Mouse (Mus musculus) forebrain, embryonic 11.5 days (tissue): ENCODE results near the gene Il1b. TPM values are rescaled to one million over a fixed set of nuclear protein-coding genes. Genes with fewer than 3 reads are reported as not detected.

ENCODE experiments used
- ATAC-seq: fragments of 200-750 bp; cut with Nextera tagmentation; replicated peaks from 2 replicates; pipeline ENCODE4 v1.8.0; 2017; ENCODE audit warnings: moderate TSS enrichment; ENCODE audit not compliant: low FRiP score
- DNase-seq: peaks from one replicate; pipeline ENCODE4 v3.0.0-alpha.2; 2017; ENCODE audit warnings: low spot score
- H3K27ac ChIP-seq: fragments of 300-500 bp; sonication (generic); 2 replicates; pipeline ENCODE4 v1.5.1; 2014; ENCODE audit warnings: low read depth, low read length
- H3K27me3 ChIP-seq: fragments of 300-500 bp; sonication (generic); 2 replicates; pipeline ENCODE4 v1.6.1; 2014; ENCODE audit warnings: mild to moderate bottlenecking, low read length, mixed read lengths; ENCODE audit not compliant: control insufficient read depth, insufficient read depth
- H3K36me3 ChIP-seq: fragments of 300-500 bp; sonication (generic); 2 replicates; pipeline ENCODE4 v1.6.1; 2014; ENCODE audit warnings: mild to moderate bottlenecking, low read length, moderate library complexity, mixed read lengths; ENCODE audit not compliant: control insufficient read depth, insufficient read depth
- H3K4me1 ChIP-seq: fragments of 300-500 bp; sonication (generic); replicated peaks from 2 replicates; pipeline ENCODE4 v1.6.1; 2014; ENCODE audit warnings: low read length, mixed read lengths; ENCODE audit not compliant: control insufficient read depth, insufficient read depth
- H3K4me2 ChIP-seq: fragments of 300-500 bp; sonication (generic); 2 replicates; pipeline ENCODE4 v1.6.1; 2014; ENCODE audit warnings: low read depth, mild to moderate bottlenecking, low read length, moderate library complexity, mixed read lengths; ENCODE audit not compliant: severe bottlenecking
- H3K4me3 ChIP-seq: fragments of 300-500 bp; sonication (generic); 2 replicates; pipeline ENCODE4 v1.5.1; 2014; ENCODE audit warnings: low read depth, low read length
- H3K9ac ChIP-seq: fragments of 300-500 bp; sonication (generic); 2 replicates; pipeline ENCODE4 v1.6.1; 2014; ENCODE audit warnings: low read length
- H3K9me3 ChIP-seq: fragments of 300-500 bp; sonication (generic); 2 replicates; pipeline ENCODE4 v1.6.1; 2016; ENCODE audit warnings: low read length, mixed read lengths; ENCODE audit not compliant: control insufficient read depth
- WGBS: fragments of 180-500 bp; shearing (Covaris S2); extraction: QIAGEN DNeasy Blood & Tissue Kit; methylation state at CpG from one replicate; pipeline ENCODE4 v1.1.7; 2014; 5-methylcytosine and 5-hydroxymethylcytosine counted together
- polyA plus RNA-seq: library from polyadenylated mRNA; unstranded; fragments of >200 nt; fragmentation: Nextera tagmentation; extraction: Ambion mirVana; gene quantifications from 2 replicates; pipeline ENCODE4 v1.2.1, GENCODE M21; 2014

Il1b gene
- polyA plus RNA-seq, 1 experiment from 2014 or later, result not detected

GRCm38 (mm10) chr2:129403786-129404185 is 32.8 kb upstream of the Il1b start:
- Histone ChIP-seq H3K36me3 (no peaks in the 10 kb centered on the region), H3K4me2 (no peak overlapping the region), H3K27ac (no peak overlapping the region), H3K27me3 (no peaks in the 10 kb centered on the region), H3K4me1 (no peaks in the 10 kb centered on the region), H3K9ac (no peak overlapping the region), H3K9me3 (no peaks in the 10 kb centered on the region), H3K4me3 (no peak overlapping the region)
- WGBS, result 90% methylated on average over 2 of the region's 2 CpGs
- DNase-seq (no peak), ATAC-seq (no peak)

GRCm38 (mm10) chr2:129402330-129402729 is 31.4 kb upstream of the Il1b start:
- ATAC-seq (no peak), DNase-seq (no peak)
- H3K4me3 ChIP-seq, result no peak overlapping the region
- H3K36me3 ChIP-seq, result no peaks in the 10 kb centered on the region
- no peaks in the 10 kb centered on the region for H3K9me3 ChIP-seq
- no peaks in the 10 kb centered on the region for H3K4me1 ChIP-seq
- no peak overlapping the region for H3K27ac ChIP-seq
- 87% methylated on average over 3 of the region's 3 CpGs for WGBS
- H3K4me2 ChIP-seq, result no peak overlapping the region
- no peak overlapping the region for H3K9ac ChIP-seq
- H3K27me3 ChIP-seq, result no peaks in the 10 kb centered on the region

- H3K27me3 ChIP-seq, result no peaks in the 10 kb centered on the region
- 91% methylated on average over 5 of the region's 5 CpGs for WGBS
- H3K4me2 ChIP-seq, result no peak overlapping the region
- H3K27ac ChIP-seq, result no peak overlapping the region
- DNase-seq, result no peak
- H3K9me3 ChIP-seq, result no peaks in the 10 kb centered on the region
- H3K36me3 ChIP-seq, result no peaks in the 10 kb centered on the region
- no peaks in the 10 kb centered on the region for H3K4me1 ChIP-seq
- ATAC-seq, result no peak
- H3K4me3 ChIP-seq, result no peak overlapping the region
- no peak overlapping the region for H3K9ac ChIP-seq
These were observed 30.9 kb upstream of the Il1b start for GRCm38 (mm10) chr2:129401803-129402202.

GRCm38 (mm10) chr2:129398176-129398575 is 27.2 kb upstream of the Il1b start:
- Histone ChIP-seq H3K9me3 (no peaks in the 10 kb centered on the region), H3K9ac (no peak overlapping the region), H3K27me3 (no peaks in the 10 kb centered on the region), H3K4me3 (no peak overlapping the region), H3K36me3 (no peaks in the 10 kb centered on the region), H3K27ac (no peak overlapping the region), H3K4me1 (no peaks in the 10 kb centered on the region), H3K4me2 (no peak overlapping the region)
- no peak for ATAC-seq
- DNase-seq, result no peak
- 76% methylated on average over 3 of the region's 3 CpGs for WGBS

DNA sequence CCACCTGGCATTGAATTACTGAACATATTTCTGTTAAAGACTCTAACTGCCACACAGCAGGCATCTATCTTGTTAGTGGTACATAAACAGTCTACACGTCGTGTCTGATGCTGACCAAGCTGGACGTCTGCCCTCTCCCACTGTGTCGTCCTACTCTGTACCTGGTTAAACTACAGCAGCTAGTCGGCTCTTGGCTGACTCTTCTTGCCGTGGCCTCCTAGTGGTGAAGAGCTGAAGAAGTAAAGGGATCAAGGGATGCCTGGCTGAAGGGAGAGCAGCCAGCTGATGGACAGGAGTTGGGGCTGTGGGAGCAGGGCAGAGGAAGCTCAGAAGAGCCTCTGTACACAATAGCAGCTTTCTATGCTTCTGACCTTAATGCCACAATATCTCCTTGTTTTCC is 22.6 kb upstream of the Il1b start:
- Histone ChIP-seq H3K9me3 (no peaks in the 10 kb centered on the region), H3K4me3 (no peak overlapping the region), H3K27ac (no peak overlapping the region), H3K27me3 (no peaks in the 10 kb centered on the region), H3K36me3 (no peaks in the 10 kb centered on the region), H3K4me2 (no peak overlapping the region), H3K9ac (no peak overlapping the region), H3K4me1 (no peaks in the 10 kb centered on the region)
- DNase-seq (no peak), ATAC-seq (no peak)
- 37% methylated on average over 6 of the region's 6 CpGs for WGBS

DNA sequence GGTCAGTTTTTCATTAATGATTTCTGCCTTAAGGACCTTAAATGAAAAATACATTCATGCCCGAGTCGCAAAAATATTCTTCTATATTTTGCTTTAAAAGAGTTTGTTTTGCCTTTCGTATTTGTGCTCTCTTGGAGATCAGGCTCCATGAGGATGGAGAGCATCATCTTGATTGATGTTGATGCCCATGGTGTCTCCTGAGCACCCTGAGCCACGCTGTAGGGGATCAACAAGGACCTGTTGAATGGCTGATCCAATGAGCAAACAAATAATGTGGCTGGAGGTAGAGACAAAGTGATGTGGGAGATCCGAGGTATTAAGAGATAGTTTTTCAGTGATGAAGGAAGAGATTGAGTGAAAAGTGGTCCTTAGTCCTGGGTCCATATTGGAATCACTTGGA is 19.2 kb upstream of the Il1b start:
- no peaks in the 10 kb centered on the region for H3K4me1 ChIP-seq
- no peaks in the 10 kb centered on the region for H3K9me3 ChIP-seq
- no peak overlapping the region for H3K27ac ChIP-seq
- no peaks in the 10 kb centered on the region for H3K27me3 ChIP-seq
- ATAC-seq, result no peak
- no peaks in the 10 kb centered on the region for H3K36me3 ChIP-seq
- no peak overlapping the region for H3K4me3 ChIP-seq
- DNase-seq, result no peak
- 86% methylated on average over 5 of the region's 5 CpGs for WGBS
- H3K4me2 ChIP-seq, result no peak overlapping the region
- no peak overlapping the region for H3K9ac ChIP-seq

DNA sequence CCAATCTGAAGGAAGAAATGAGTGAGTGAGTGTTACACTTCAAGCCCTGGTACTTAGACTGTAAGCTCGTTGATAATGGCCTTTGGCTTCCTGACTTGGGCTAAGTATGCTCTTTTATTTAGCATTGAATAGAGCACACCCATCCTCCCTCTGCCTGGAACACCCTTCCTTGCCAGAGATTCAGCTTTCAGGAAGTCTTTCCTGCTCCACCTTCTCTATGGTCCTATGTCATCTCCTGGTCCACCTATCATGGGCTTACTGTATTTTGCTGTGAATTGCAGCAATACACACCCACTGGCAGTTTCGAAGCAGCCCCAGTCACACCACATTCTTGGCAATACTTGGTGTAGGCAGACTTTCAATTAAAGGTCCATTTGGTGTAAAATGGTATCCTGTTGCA is 18.4 kb upstream of the Il1b start:
- Histone ChIP-seq H3K9me3 (no peaks in the 10 kb centered on the region), H3K27ac (no peak overlapping the region), H3K27me3 (no peaks in the 10 kb centered on the region), H3K4me2 (no peak overlapping the region), H3K4me3 (no peak overlapping the region), H3K4me1 (no peaks in the 10 kb centered on the region), H3K9ac (no peak overlapping the region), H3K36me3 (no peaks in the 10 kb centered on the region)
- DNase-seq, result no peak
- ATAC-seq, result no peak
- WGBS, result 74% methylated on average over 2 of the region's 2 CpGs

DNA sequence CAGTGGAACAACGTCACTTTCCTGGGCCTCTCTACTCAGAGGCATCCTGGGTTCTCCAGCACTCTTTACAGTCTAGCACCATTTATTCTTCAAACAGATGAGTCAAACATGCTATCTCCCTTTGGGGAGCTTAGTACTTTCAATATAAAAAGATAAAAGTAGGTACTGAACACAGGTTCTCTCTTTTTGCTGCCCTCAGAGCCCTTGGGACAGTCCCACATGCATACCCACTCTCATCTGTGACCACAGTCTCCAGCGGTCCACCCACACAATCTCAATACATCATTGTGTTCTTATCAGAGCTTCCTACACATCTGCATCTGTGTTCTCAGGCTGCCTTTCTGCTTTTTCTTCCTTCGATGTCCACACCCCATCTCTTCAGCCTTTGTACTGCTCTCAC is 14.4 kb upstream of the Il1b start:
- 88% methylated on average over 3 of the region's 3 CpGs for WGBS
- ATAC-seq, result no peak
- no peak for DNase-seq
- Histone ChIP-seq H3K4me3 (no peak overlapping the region), H3K9ac (no peak overlapping the region), H3K27ac (no peak overlapping the region), H3K27me3 (no peaks in the 10 kb centered on the region), H3K9me3 (no peaks in the 10 kb centered on the region), H3K4me1 (no peaks in the 10 kb centered on the region), H3K36me3 (no peaks in the 10 kb centered on the region), H3K4me2 (no peak overlapping the region)

- H3K9ac ChIP-seq, result no peak overlapping the region
- ATAC-seq (no peak), DNase-seq (no peak)
- no peak overlapping the region for H3K4me3 ChIP-seq
- no peaks in the 10 kb centered on the region for H3K4me1 ChIP-seq
- no peaks in the 10 kb centered on the region for H3K9me3 ChIP-seq
- H3K4me2 ChIP-seq, result no peak overlapping the region
- no peak overlapping the region for H3K27ac ChIP-seq
- H3K27me3 ChIP-seq, result no peaks in the 10 kb centered on the region
- no peaks in the 10 kb centered on the region for H3K36me3 ChIP-seq
- 81% methylated on average over 8 of the region's 8 CpGs for WGBS
These were observed 13.3 kb upstream of the Il1b start for GRCm38 (mm10) chr2:129384272-129384660.
